Mouse (Mus musculus) kidney, adult 2 months (tissue): ENCODE results near the gene Zfyve21.

ENCODE experiments used
- CTCF ChIP-seq: fragments of 200-500 bp; conservative IDR thresholded peaks from 2 replicates; pipeline ENCODE4 v1.5.1; 2011; ENCODE audit warnings: low read depth, mild to moderate bottlenecking, control low read depth, low read length, moderate library complexity, mixed read lengths; ENCODE audit not compliant: insufficient read depth, insufficient read length
- POLR2A ChIP-seq: fragments of 200-500 bp; IDR thresholded peaks from one replicate; pipeline ENCODE4 v1.6.1; 2011; ENCODE audit warnings: low read depth, low read length, control low read depth

- TF ChIP-seq CTCF (no peak), POLR2A (no peak)
Measured at GRCm38 (mm10) chr12:111820708-111821107, 6.7 kb downstream of the Zfyve21 start.
